Mouse (Mus musculus) mesoderm, embryonic 11.5 days (tissue): ENCODE measurements around the gene Muc2.

ENCODE experiments used
- DNase-seq: peaks from one replicate; pipeline ENCODE4 v3.0.0-alpha.2; 2012; ENCODE audit warnings: low read depth, low spot score

Gene Muc2

GRCm38 (mm10) chr7:141758291-141758690 lies 68.2 kb downstream of the Muc2 start:
- DNase-seq = no peak

GRCm38 (mm10) chr7:141770521-141770920 lies 80.4 kb downstream of the Muc2 start:
- no peak for DNase-seq

GRCm38 (mm10) chr7:141770988-141771387 lies 80.8 kb downstream of the Muc2 start:
- DNase-seq = no peak

GRCm38 (mm10) chr7:141772058-141772557 lies 82.0 kb downstream of the Muc2 start:
- no peak for DNase-seq

- DNase-seq = no peak
These were observed 84.7 kb downstream of the Muc2 start for GRCm38 (mm10) chr7:141774855-141775254.

- DNase-seq = no peak
These were observed 86.1 kb downstream of the Muc2 start for GRCm38 (mm10) chr7:141776199-141776598.

GRCm38 (mm10) chr7:141788677-141789452 lies 98.7 kb downstream of the Muc2 start, which contains the start of gene Muc5ac:
Muc5ac (plus strand) TSS chr7:141788972.
- no peak for DNase-seq

- no peak for DNase-seq
These were observed 104.1 kb downstream of the Muc2 start for GRCm38 (mm10) chr7:141794251-141794650.

- no peak for DNase-seq
These were observed 113.1 kb downstream of the Muc2 start for GRCm38 (mm10) chr7:141803206-141803605.
